Mouse (Mus musculus): Measurements from ENCODE around the gene Il12a.

The Il12a gene

DNA sequence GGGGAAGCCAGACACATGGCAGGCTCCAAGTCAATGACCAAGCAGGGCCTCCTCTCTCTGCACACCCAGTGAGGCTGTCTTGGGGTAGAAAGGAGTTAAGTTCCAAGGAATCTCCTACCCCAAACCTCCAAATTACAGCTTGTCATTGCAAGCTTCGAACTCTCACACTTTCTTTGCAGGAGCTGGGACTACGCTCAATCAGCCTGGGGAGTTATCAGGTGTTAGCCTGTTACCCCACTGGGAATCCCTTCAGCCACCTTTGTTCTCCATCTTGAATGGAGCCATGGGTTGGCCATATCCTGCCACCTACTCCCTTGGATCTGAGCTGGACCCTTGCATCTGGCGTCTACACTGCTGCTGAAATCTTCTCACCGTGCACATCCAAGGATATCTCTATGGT lies at the start of gene Il12a:
Gene Il12a (plus strand): TSS at position 301 of the 400 bp plus-strand sequence.
- no peak for DNase-seq (ENCODE audit: low spot score)

DNA sequence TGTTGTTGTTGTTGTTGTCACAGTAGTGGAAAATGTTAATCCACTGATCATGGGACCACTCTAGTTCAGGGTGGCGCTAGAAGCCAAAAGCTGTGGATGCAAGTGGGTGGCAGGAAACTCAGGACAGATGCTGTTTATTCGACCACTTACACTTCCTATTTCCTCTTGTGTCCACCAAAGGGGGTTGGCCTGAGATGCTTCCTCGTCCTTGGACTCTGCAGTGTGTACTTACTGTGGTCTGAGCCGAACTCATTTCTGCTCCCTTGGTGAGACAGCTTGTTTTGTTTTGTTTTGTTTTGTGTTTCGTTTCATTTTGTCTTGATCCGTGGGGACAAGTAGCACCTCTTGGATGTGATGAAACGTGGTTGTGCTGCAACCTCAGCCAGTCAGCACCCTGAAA lies 47.5 kb upstream of the Il12a start:
- DNase-seq (ENCODE audit: low spot score): no peak

DNA sequence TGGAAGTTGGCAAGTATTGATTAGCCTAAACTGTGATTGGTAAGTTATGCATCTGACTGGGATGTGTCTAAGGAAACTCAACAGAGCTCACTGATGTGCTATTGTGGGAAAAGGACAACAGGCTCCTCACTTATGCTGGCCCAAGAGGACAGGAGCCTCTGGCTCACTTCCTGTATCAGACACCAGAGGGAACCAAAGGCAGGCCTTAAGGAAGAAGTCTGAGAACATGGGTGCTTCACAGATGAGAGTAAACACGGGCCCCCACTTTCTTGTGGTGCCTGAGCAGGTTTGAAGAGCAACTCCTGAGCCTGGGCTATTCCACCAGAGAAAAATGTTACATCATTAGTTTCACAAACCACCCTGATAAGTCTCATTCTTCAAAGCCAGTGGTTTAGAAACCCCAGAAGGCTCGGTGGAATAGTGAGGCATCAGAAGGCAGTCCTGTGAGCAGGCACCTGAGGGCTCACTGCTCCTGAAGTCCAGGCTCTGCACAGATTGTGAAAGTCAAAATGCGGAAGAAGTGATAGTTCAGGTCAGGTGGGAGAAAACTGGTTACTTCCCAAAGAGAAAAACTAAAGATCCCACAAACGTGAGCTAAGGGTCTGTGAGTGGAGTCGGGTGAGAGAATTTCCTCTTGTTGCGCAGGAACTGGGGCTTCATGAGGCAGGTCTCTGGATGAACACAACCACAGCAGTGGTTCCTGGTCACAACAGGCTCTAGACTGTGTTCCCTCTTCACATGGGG lies 43.9 kb upstream of the Il12a start:
- peak; percentile 14 for DNase-seq (ENCODE audit: low spot score)

DNA sequence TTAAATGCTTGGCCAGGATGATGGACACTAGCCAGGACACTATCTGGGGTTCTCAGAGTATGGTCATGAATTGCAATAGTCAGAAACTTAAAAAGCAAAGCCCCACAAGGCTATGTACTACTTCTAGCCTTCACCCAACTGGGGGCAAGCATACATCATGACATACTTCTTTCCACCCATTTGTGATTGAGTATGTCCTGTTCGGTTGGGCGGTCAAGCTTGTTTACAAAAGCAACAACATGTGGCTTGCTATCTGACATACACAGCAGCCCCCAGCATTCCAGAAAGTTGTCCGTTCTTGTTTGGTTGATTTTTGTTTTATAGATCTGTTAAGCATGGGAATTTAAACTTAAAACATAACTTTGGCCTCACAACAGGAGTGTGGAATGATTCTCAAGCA lies 43.2 kb upstream of the Il12a start:
- no peak for DNase-seq (ENCODE audit: low spot score)

DNA sequence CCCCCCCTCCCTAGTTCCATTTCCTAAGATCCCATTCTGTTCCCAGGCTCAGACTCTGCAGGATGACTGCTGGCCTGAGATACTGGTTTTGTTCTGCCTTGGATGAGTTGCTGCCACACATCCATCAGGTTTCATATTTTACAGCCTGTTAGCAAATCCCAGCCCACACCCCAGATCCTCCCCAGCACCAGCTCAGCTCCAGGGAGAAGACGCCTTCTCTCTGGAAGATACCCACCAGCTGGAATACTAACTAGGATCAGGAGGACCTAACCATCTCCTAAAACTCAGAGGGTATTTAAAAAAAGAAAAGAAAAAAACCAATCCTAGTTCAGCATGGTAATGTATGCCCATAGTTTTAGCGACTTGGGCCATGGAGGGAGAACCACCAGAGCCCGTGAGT lies 40.2 kb upstream of the Il12a start:
- no peak for DNase-seq (ENCODE audit: low spot score)

DNA sequence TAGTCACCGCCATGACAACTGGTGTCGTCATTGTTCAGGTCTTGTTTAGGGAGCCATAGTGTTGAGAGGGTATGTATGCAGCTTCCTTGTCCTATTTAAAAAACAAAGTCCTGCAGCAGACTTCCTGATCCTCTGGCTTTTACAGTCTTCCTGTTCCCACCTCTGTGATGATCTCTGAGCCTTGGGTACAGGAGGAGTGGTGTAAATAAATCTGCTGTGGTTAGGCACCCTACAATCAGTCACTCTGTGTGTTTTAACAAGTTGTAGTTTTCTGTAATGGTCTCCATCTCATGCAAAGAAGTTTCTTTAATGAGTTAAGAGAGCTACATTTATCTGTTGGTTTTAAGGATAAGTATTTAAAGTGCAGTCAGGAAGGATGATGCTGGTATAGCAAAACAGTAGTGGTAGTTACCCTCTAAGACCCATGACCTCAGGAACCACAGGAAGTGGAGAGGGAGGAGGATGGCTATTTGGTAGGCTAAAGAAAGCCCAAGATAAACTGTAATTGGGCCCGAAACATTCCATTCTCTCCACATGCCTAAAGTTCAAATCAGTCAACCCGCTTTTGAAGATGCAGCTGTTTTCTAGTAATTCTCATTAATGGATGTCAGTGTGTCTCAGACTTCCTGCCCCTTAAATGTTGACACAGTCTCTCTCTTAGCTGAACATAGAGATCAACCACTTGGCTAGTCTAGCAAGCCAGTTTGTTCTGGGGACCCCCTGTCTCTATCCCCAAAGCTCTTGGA lies 33.7 kb upstream of the Il12a start:
- no peak for DNase-seq (ENCODE audit: low spot score)

DNA sequence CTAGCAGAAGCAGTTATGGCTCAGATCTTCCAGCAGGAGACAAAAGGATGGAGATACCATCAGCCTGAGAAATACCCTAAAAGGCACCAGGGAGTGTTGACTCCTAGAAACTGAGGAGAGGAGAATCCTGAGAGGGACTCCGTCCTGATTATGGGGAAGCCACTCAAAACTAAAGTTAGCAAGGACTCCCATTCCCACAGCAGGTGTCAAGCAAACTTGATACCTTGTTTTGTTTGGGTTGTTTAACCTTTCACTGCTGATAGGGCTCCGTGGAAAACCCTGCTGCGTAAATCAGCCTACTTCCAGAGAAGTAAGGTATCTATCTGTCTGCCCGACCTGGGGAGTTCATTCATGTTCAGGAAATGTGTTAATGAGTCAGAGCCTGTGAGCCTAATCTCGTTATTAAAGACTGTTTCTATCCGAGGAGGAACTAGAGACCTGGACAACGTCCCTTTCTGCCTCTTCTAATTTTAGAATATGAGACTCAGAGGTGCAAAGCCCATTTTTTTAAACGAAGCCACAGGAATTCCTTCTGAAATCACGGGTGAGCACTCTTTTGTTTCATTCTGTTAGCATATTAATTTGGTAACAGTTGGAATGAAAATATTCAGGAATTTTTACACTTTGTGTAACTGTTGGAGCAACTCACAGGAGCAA lies 32.7 kb upstream of the Il12a start:
- DNase-seq (ENCODE audit: low spot score): no peak

DNA sequence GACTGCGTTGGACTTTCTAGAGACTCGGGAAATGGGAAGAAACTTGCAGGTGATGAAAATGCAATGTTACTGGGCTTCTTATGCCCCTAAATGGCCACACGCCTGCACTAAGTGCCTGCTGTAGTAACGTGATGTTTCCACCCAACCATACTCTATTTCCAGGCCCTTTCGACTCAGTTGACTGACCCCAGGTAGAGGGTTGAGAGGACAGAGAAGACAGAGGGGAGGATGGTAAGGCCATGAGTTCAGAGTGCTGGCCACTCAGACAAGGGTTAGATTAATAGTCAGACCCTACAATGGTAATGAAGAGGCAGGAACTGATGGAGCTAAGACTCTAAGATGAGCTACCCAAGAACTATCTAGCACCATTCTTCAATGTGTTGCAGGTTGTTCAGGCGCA lies 30.4 kb upstream of the Il12a start:
- no peak for DNase-seq (ENCODE audit: low spot score)

DNA sequence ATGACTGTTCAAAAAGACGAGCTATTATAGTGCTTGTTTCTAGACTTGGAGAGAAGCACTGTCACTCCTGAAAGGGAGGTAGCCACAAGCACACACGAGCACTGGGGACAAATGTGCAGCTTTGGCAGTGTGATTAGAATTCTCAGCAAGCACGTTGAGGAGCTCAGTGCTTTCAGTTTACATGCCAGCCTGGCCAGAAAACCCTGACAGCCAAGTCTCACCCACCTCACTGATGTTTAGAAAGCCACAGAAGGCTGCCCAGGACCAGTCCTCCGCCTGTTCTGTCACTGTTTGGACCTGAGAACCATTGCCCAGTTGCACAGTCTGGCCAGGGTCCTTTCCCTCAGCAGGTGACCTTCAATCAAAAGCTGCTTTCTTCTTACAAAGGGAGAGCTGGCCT lies 29.9 kb upstream of the Il12a start:
- no peak for DNase-seq (ENCODE audit: low spot score)

DNA sequence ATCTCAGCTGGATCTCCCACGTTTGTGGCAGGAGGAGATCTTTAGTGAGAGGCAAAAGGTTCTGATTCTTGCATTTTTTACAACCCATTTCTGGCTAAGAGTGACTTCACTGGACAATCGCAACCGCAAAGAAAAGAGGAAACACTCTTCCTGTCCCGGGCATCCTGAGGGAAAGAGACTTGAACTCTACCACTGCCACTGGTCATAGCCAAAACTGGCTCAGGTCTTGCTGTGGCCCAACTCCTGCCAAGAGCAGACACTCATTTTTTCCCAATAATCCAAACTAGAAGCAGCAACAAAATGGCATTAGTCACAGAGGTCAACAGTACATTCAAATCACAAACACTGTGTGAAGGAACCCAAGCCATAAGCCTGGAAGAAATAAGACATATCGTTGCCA lies 28.1 kb upstream of the Il12a start:
- DNase-seq (ENCODE audit: low spot score): no peak

DNA sequence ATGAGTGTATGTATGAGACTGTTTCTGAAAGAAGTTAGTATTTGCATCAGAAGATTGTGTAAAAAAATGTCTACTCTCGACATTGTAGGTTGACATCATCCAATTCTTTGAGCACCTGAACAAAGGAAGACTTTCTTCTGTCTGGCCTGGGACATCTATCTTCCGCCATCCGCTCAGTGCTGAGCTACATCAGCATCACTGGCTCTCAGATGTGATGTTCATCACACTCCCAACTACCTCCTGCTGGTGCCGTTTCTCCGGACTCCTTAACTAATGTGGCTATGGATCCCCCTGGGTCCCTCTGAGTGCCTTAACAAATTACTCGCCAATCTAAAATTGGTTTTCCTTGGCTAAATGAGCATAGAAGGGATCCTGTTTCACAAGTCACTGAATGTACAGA lies 26.1 kb upstream of the Il12a start:
- no peak for DNase-seq (ENCODE audit: low spot score)

DNA sequence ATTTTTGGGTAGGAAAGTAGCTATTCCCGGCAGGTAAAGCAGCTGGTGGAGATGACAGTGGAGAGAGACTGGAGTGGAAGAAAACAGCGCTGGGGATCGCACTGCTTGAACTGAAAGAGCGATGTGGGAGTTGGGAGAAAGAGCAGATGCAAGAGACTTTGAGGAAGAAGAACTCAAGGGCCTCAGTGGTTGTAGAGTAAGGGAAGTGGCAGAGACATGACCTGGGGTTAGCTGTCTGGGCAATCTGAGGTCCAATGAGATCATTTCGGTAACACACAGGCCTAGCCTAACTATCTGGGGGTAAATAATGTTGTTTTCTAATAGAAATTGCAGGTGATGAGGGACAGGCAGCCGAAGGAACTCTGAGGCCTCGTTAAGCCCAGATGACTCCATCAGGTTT lies 24.1 kb upstream of the Il12a start:
- DNase-seq (ENCODE audit: low spot score): no peak

DNA sequence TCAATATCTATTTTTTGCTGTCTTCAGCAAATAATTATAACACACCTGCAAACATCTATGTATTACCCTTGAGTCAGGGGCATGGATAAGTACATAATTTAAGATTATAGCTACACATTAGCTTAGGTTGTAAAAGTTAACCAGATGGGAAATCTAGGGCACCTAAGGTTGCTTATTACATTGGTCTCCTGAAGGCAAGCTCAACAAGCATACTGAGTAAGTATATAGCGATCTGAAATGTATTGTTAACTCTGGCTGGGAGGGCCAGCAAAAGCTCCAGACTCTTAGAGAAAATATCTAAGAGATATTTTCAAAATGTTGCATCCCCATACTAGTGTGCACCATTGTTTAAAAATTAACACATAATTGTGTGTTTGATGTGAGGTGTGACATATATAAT lies 22.6 kb upstream of the Il12a start:
- DNase-seq (ENCODE audit: low spot score): no peak

DNA sequence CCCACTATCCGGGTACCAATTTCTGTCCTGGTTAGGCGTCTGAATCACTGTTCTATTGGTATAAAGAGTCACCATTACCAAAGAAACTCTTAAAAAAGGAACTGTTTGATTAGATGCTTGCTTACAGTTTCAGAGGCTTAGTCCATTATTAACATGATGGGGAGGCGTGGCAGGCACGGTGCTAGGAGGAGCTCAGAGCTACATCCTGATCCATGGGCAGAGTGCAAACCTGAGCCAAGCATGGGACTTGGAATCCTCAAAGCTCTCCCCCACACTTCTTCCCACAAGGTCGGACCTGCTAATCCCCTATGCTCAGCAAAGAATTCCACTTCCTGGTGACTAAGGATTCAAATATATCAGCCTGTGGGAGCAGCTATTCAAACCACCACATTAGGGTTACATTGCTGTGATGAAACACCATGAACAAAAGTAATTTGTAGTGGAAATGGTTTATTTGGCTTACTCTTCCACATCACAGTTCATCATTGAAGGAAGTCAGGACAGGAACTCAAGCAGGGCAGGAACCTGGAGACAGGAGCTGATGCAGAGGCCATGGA lies 20.9 kb upstream of the Il12a start:
- DNase-seq (ENCODE audit: low spot score): no peak

DNA sequence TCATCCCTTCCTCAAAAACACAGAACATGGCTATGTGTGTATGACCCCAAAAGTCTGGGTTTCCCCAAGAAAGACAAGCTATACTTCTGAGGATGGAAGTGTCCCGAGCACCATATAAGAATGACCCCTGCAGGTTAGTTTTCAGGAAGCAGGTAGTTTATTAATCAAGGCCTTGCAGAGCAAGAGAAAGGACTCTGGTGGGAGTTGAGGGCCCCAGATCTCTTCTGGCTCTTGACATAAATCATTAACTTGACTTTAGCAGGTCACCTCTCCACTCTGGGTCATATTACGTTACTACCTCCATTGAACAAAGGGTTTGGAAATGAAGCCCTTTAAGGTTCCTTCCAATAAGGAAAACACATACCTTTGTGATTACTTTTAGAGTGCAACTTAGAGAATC lies 15.7 kb upstream of the Il12a start:
- no peak for DNase-seq (ENCODE audit: low spot score)

DNA sequence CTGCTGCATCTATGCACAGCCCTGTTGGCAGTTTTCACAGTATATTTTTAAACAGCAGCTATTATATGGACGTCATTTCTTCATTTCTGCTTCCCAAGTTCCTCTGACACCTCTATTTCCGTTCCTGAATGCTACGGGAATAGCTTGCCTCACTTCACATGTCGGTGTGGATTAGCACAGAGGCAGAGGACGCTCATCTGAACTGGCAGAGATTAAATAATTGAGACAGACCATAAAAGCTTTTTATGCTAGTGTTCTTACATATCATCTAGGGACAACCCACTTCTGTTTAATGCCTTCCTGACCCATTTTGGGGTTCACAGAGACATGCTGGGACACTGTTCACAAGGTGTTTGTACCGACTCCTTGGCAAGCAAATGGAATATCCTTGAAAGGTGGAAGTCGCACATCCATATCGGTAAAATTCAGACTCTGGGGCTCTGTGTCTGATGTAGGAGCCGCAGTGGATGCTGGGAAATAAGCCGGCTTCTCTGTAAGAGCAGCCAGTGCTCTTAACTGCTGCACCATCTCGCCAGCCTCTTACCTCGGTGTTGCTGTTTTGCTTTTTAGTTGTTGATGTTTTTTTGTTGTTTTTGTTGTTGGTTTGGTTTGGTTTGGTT lies 15.1 kb upstream of the Il12a start:
- no peak for DNase-seq (ENCODE audit: low spot score)

DNA sequence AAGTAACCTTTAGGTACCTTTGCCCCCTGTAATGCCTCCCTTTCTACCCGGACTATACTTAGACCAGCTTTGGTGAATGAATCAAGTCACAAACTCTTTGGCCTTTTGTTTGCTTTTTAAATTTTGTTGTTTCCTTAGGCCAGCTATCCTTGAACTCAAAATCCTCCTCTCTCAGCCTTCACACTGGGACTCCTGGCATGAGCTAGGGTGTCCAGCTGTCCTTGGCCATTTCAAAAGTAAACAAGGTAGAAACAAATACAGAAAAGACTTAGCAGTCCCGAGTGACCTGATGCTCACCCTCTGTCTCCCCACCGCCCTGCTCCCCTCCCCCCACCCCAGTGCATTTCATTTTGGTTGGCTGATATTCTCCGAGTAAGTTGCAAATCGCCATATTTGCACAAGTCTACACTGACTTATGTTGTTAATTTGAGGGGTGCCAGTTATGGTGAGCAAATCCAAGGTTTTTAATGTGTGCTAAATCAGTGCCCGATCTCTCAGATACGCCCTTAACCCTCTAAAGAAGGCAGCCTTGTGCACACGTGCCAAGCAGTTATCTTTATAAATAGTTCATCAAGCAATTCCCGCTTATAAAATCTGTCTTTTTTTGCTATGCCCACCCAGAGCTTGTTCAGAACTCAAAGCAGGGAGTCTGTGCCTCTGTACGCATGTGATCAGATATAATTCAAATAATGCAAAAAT lies 14.3 kb upstream of the Il12a start:
- DNase-seq (ENCODE audit: low spot score): no peak

DNA sequence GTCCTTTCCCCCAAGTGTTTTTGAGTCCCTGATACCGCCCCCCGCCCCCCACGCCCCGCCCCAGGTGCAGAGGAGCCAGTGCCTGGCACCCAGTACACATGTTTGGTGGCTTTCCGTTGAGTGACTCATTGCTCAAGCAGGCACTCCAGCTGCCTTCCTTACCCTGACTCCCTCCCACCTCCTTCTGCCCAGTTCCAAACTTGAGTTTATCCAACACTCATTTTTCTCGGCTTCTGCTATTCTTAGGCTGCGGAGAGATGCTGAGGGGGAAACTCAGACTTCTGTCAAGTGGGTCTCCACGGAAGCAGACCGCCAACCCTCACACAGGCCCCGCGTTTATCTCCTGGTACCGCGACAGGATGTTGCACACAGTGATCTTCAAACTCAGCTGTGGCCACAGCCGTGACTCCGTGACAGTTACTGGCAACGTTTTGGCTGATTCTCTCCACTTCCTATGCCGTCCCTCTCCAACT lies 13.6 kb upstream of the Il12a start:
- peak; percentile 47 for DNase-seq (ENCODE audit: low spot score)

DNA sequence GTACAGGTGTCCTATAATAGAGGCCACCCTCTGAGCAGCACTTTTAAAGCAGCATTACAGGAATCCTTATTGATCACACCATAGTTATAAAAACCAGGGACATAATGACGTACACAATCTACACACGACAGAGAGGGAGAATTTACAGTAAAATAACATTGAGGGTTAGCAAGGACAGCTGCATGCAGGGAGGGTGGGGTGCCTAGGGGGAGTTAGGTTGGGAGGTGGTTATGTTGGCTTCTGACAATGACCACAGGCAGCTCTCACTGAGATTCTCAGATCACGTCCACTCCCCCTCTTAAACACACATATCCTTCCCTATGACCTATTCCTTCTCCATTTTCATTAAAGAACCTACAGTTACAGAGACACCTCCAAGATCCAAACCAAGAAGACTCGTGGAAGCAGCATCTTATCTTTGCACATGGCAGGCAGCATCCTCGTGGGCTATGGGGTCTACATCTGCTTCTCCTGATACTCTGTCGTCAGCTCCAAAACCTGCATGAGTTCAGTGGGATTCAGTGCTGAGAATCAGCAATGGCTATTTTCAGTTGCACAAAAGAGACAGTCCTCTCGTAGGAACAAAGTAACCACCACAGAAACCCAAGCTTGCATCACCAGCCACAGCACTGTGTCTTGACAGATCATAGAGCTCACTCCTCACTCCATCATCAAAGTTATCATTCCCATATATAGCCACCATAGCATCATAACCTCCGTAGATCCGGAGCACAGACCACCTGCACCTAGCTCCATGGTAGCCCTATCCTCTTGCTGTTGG lies 11.4 kb upstream of the Il12a start:
- DNase-seq (ENCODE audit: low spot score): no peak

DNA sequence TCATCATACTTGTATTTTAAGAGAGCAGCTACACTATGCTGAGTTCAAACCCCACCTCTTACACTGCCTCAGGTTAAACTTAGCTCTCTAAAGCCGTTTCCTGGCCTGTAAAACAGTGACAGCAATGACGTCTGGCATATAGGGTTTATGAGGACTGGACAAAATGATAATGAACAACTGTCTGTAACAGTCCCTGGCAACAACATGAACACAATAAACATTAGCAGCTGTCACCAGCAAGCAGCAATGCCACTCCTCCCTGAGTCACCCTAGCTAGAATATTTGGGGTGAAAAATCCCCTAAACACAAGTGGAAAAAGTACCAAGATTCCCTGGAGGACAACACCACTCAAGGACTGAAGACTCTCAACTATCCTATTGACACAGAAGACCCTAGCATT lies 6.9 kb upstream of the Il12a start:
- DNase-seq (ENCODE audit: low spot score): no peak

DNA sequence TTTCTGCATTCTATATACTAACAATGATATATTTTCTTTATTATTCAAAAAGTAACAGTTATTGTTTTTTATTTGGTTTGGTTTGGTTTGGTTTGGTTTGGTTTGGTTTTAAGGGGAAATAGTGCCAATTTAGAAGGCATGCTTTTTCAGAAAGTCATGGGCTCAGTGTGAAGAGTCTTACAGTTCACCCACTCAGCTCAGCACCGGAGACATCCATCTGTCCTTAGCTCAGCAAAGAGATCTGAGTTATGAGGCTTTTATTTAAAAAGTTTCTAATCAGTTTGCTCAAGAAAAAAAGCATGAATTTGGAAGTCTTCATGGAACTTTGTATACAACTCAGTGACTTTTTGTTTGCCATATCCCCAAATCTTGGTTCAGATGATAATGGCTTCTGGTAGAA lies 6.2 kb upstream of the Il12a start:
- no peak for DNase-seq (ENCODE audit: low spot score)

Measured in urinary bladder, postnatal 14 days (tissue).